Mouse (Mus musculus) liver, postnatal 0 days (tissue): ENCODE measurements around the gene Sergef. TPM values are rescaled to one million over a fixed set of nuclear protein-coding genes. Genes with fewer than 3 reads are reported as not detected.

Experiments used
- ATAC-seq: fragments of 200-750 bp; cut with Nextera tagmentation; 2 replicates; pipeline ENCODE4 v1.8.0; 2017; ENCODE audit warnings: mild to moderate bottlenecking, moderate library complexity
- DNase-seq: peaks from one replicate; pipeline ENCODE4 v3.0.0-alpha.2; 2016
- H3K27ac ChIP-seq: fragments of 300-500 bp; sonication (generic); 2 replicates; pipeline ENCODE4 v1.5.1; 2014; ENCODE audit warnings: antibody characterized with exemption, moderate library complexity, mild to moderate bottlenecking, low read depth
- H3K27me3 ChIP-seq: fragments of 300-500 bp; sonication (generic); 2 replicates; pipeline ENCODE4 v1.6.1; 2014; ENCODE audit warnings: low read length, control low read depth, mixed read lengths; ENCODE audit not compliant: insufficient read depth
- H3K36me3 ChIP-seq: fragments of 300-500 bp; sonication (generic); replicated peaks from 2 replicates; pipeline ENCODE4 v1.6.1; 2014; ENCODE audit warnings: mild to moderate bottlenecking, control low read depth, low read length, moderate library complexity, mixed read lengths; ENCODE audit not compliant: insufficient read depth
- H3K4me1 ChIP-seq: fragments of 300-500 bp; sonication (generic); 2 replicates; pipeline ENCODE4 v1.6.1; 2014; ENCODE audit warnings: antibody characterized with exemption, mild to moderate bottlenecking, control low read depth; ENCODE audit not compliant: insufficient read depth
- H3K4me2 ChIP-seq: fragments of 300-500 bp; sonication (generic); 2 replicates; pipeline ENCODE4 v1.6.1; 2014; ENCODE audit warnings: low read depth, mild to moderate bottlenecking, low read length, moderate library complexity, mixed read lengths
- H3K4me3 ChIP-seq: fragments of 300-500 bp; sonication (generic); 2 replicates; pipeline ENCODE4 v1.5.1; 2014; ENCODE audit warnings: low read depth, low read length
- H3K9ac ChIP-seq: fragments of 300-500 bp; sonication (generic); replicated peaks from 2 replicates; pipeline ENCODE4 v1.6.1; 2014; ENCODE audit warnings: mild to moderate bottlenecking, moderate library complexity
- H3K9me3 ChIP-seq: fragments of 300-500 bp; sonication (generic); 2 replicates; pipeline ENCODE4 v1.6.1; 2016; ENCODE audit warnings: mild to moderate bottlenecking, control low read depth, low read length, mixed read lengths
- CTCF ChIP-seq: sonication (generic); IDR thresholded peaks from 2 replicates; pipeline ENCODE4 v1.5.1; 2016; ENCODE audit warnings: antibody characterized with exemption, low read depth
- EP300 ChIP-seq: IDR thresholded peaks from 2 replicates; pipeline ENCODE4 v1.6.1; 2016; ENCODE audit warnings: antibody characterized with exemption, low read depth, mild to moderate bottlenecking
- WGBS: fragments of 180-500 bp; shearing (Covaris S2); extraction: QIAGEN DNeasy Blood & Tissue Kit; methylation state at CpG from one replicate; pipeline ENCODE4 v1.1.7; 2014; ENCODE audit not compliant: insufficient replicate concordance; 5-methylcytosine and 5-hydroxymethylcytosine counted together
- polyA plus RNA-seq: library from polyadenylated mRNA; unstranded; fragments of >200 nt; fragmentation: Nextera tagmentation; extraction: Ambion mirVana; gene quantifications from 2 replicates; pipeline ENCODE4 v1.2.1, GENCODE M21; 2015

The Sergef gene
- polyA plus RNA-seq, 1 experiment from 2014 or later, result 4.3 TPM

DNA sequence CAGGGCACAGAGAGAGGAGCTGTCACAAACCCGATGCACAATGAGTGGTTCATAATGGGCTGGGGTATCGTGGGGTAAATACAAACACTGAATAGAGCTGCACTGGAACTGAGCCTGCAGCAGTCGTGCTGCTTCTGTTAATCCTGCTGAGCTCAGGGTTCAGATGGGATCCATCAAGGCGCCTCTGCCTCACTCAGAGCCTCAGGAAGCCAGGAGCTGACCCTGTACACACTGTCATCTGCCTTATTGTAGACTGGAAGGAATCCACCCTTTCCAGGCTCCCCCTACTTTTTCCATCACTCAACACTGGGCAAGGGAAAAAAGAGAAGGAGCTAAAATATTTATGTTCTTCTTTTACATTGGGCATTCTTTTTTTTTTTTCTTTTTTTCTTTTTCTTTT, 152.3 kb downstream of the Sergef start:
- no peak overlapping the region for H3K9ac ChIP-seq
- H3K4me3 ChIP-seq, result no peak overlapping the region
- H3K27me3 ChIP-seq, result no peaks in the 10 kb centered on the region
- no peak overlapping the region for H3K4me2 ChIP-seq
- no peaks in the 10 kb centered on the region for H3K36me3 ChIP-seq
- TF ChIP-seq CTCF, result no peak
- no peak for TF ChIP-seq EP300
- no peaks in the 10 kb centered on the region for H3K9me3 ChIP-seq
- no peak for DNase-seq
- WGBS, result 82% methylated on average over 4 of the region's 4 CpGs
- no peak overlapping the region for H3K27ac ChIP-seq
- ATAC-seq, result no peak
- no peaks in the 10 kb centered on the region for H3K4me1 ChIP-seq

GRCm38 (mm10) chr7:46486761-46487160, 152.8 kb downstream of the Sergef start:
- Histone ChIP-seq H3K27me3 (no peaks in the 10 kb centered on the region), H3K9me3 (no peaks in the 10 kb centered on the region), H3K4me1 (no peaks in the 10 kb centered on the region), H3K4me3 (no peak overlapping the region), H3K36me3 (no peaks in the 10 kb centered on the region), H3K27ac (no peak overlapping the region), H3K4me2 (no peak overlapping the region), H3K9ac (no peak overlapping the region)
- ATAC-seq (no peak), DNase-seq (no peak)
- WGBS, result 72% methylated on average over 5 of the region's 5 CpGs
- TF ChIP-seq EP300 (no peak), CTCF (no peak)

GRCm38 (mm10) chr7:46484223-46484622, 155.4 kb downstream of the Sergef start:
- no peak for DNase-seq
- WGBS, result 66% methylated on average over 6 of the region's 6 CpGs
- no peak for ATAC-seq

DNA sequence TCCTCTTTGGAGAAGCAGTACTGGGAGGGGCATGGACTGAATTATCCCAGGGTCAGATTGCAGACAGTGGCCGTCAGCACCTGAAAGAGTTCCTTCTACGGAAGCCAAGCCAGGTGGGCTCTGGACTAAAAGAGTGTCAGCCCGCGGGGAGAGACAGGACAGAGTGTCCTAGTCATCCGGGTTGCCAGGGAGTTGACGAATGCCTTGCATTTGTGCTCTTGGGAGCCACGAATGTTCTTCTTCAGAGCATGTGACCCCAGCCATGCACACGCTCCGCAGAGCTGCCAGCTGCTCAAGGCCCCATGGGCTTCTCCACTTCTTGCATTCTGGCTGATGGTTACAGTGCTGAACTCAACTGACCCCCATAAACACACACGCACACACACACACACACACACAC, 156.6 kb downstream of the Sergef start:
- Histone ChIP-seq H3K27ac (no peak overlapping the region), H3K27me3 (no peaks in the 10 kb centered on the region), H3K9me3 (no peaks in the 10 kb centered on the region), H3K4me2 (no peak overlapping the region), H3K9ac (no peak overlapping the region), H3K36me3 (no peaks in the 10 kb centered on the region), H3K4me1 (no peaks in the 10 kb centered on the region), H3K4me3 (no peak overlapping the region)
- DNase-seq, result no peak
- ATAC-seq, result no peak
- TF ChIP-seq CTCF, result no peak
- no peak for TF ChIP-seq EP300
- 84% methylated on average over 10 of the region's 10 CpGs for WGBS

More at GRCm38 (mm10) chr7:46484223-46484622, 155.4 kb downstream of the Sergef start:
- no peak for TF ChIP-seq CTCF
- no peak for TF ChIP-seq EP300
- Histone ChIP-seq H3K36me3 (no peaks in the 10 kb centered on the region), H3K4me1 (no peaks in the 10 kb centered on the region), H3K27ac (no peak overlapping the region), H3K4me3 (no peak overlapping the region), H3K4me2 (no peak overlapping the region), H3K27me3 (no peaks in the 10 kb centered on the region), H3K9me3 (no peaks in the 10 kb centered on the region), H3K9ac (no peak overlapping the region)

GRCm38 (mm10) chr7:46482099-46482531, 157.5 kb downstream of the Sergef start:
- 50% methylated on average over 2 of the region's 2 CpGs for WGBS
- Histone ChIP-seq H3K27me3 (no peaks in the 10 kb centered on the region), H3K36me3 (no peaks in the 10 kb centered on the region), H3K4me1 (no peaks in the 10 kb centered on the region), H3K4me3 (no peak overlapping the region), H3K9me3 (no peaks in the 10 kb centered on the region), H3K9ac (no peak overlapping the region), H3K27ac (no peak overlapping the region), H3K4me2 (no peak overlapping the region)
- ATAC-seq (no peak), DNase-seq (no peak)
- TF ChIP-seq CTCF, result no peak
- TF ChIP-seq EP300, result no peak

DNA sequence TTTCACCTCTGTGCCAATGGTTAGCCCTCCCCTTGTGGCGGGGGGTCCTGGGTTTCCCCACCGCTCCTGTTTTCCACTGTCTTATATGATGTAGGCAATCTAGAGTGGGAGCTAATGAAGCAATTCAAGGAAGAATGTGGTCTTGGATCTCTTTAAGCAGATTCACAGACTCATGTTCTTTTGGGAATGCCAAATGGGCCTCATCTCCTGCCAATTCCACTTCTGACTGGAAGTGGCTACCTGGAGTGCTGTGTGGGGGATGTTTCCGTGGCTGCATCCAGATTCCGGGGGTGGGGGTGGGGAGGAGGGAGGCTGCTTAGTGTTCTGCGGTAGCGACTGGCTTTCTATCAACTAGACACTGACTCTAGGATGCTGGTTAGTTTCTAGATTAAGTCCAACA, 159.8 kb downstream of the Sergef start:
- Histone ChIP-seq H3K9ac (no peak overlapping the region), H3K27me3 (no peaks in the 10 kb centered on the region), H3K36me3 (no peaks in the 10 kb centered on the region), H3K4me3 (no peak overlapping the region), H3K27ac (no peak overlapping the region), H3K4me1 (no peaks in the 10 kb centered on the region), H3K9me3 (no peaks in the 10 kb centered on the region), H3K4me2 (no peak overlapping the region)
- TF ChIP-seq CTCF, result no peak
- no peak for TF ChIP-seq EP300
- no peak for DNase-seq
- 73% methylated on average over 6 of the region's 6 CpGs for WGBS
- no peak for ATAC-seq

GRCm38 (mm10) chr7:46477456-46477855, 162.2 kb downstream of the Sergef start:
- no peak overlapping the region for H3K4me2 ChIP-seq
- H3K27ac ChIP-seq, result no peak overlapping the region
- no peaks in the 10 kb centered on the region for H3K4me1 ChIP-seq
- ATAC-seq (no peak), DNase-seq (no peak)
- no peaks in the 10 kb centered on the region for H3K36me3 ChIP-seq
- no peaks in the 10 kb centered on the region for H3K9me3 ChIP-seq
- no peak overlapping the region for H3K9ac ChIP-seq
- H3K4me3 ChIP-seq, result no peak overlapping the region
- TF ChIP-seq EP300 (no peak), CTCF (no peak)
- WGBS, result 82% methylated on average over 3 of the region's 3 CpGs
- H3K27me3 ChIP-seq, result no peaks in the 10 kb centered on the region
